Mouse (Mus musculus) layer of hippocampus, postnatal 25 days (tissue): ENCODE data around the gene Csf3r. TPM values are rescaled to one million over a fixed set of nuclear protein-coding genes. Genes with fewer than 3 reads are reported as not detected.
"Not testable (repeated sequence)": the region's sequence is repeated elsewhere in the genome, so short reads cannot be mapped to it uniquely, and the experiment has no call there.

Experiments
- DNase-seq, 2 experiments: peaks; one replicate each; pipeline ENCODE4 v3.0.0; 2022; ENCODE audit warnings: mixed read lengths in 2 of 2, low spot score in 1 of 2; ENCODE audit errors: extremely low spot score in 1 of 2
- total RNA-seq, 2 experiments: library from RNA; stranded (reverse); gene quantifications; 2 replicates each; pipeline ENCODE4 v1.2.3; 2021

Csf3r gene
- total RNA-seq, result 1 to 10 TPM; 5.2 to 7.1 TPM

DNA sequence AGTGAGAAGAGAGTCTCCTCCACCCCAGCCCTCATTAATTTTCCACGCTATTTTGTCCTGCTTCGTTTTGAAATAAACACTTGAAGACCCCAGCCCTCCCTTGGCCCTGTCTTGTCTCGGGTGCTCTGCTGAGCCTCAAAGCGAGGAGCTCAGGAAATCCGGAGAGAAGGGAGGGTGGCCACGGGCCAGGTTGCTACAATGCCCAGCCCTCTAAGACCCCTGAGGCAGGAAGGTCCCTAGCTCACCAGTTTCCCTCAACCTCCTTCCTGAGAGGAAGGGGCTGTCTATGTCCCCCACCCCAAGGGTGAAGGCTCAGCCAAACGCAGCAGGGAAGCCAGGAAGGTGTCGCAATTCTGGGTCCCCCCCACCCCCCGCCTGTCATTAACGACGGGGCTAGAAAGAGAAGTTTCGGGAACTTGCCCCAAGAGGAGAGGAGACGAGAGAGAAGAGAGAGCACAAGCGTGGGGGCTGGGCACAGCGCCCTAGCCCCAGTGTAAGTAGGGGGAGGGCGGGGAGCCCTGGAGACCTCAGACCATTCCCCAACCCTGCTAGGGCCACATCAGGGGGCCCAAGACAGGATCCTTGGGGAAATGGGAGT is at the start of gene Csf3r:
Csf3r (plus strand) TSS at position 248 of the 598 bp plus-strand sequence.
- no peak for DNase-seq

DNA sequence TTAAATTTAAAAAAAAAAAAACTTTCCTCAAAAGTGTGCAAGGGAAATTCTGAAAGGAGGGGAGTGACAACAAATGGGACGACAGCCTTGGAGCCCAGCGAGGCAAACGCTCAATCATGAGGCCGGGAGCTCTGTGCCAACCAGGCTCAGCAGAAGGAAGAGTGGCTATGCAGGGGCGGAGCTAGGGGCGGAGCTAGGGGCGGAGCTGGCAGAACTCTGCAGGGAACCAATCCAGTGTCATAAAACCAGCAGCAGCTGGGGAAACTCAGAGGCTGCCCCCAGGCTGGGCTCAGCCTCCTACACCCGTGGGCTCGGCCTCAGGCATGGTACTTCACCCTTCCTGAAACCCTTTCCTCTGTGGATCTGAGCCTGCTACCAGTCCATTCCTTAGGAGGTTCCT is 46.6 kb upstream of the Csf3r start:
- DNase-seq, result no peak

DNA sequence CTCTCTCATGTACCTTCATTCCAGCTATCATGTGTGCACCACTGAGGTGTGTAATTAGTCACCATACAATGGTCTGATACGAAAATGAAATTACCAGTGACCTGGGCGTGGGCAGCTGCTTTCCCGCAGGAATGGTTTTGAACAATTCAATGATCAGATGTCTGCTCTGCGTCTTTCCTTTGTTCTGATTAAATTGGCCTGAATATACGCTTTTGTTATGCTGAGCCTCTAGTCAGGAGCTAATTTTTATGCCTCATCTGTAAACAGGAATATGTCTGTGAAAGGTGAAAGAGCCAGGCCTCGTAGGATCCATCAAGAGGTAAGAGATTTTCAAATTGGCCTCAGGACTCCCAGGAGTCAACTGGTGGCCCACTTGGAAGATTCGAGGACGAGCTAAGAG is 41.1 kb upstream of the Csf3r start:
- DNase-seq, result no peak

DNA sequence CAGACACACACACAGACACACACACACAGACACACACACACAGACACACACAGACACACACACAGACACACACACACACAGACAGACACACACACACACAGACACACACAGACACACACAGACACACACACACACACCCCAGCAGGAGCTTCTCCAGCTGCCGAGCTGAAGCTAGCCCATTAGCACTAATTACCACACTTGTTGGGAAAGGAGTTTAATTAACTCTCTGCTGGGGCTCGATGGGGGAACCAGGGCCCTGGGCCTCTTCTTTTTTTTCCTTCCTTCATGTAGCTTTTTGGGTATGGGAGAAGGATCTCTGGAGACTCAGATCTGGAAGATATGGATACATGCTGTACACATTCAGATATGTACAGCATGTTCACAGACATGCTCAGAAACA is 38.6 kb upstream of the Csf3r start:
- DNase-seq, result not testable (repeated sequence)

DNA sequence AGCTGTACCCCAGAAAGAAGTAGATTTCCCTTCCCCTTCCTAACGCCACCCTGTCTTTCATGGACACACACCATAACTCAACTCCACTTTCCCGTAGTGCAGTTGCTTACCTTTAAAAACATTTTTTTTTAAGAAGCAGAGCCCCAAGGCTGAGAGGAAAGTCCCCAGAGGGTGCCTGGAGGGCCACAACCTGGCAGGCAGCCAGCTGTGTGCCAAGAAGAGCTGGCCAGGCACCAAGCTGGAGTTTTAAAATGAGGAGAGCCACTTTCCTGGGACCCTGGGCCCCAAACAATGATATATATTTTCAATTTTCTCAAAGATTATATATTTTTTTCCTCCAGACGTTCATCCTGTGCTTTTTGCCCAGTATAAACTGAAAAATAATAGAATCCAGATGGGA is 37.3 kb upstream of the Csf3r start:
- DNase-seq, result no peak

GRCm38 (mm10) chr4:125989061-125989460 is 35.3 kb upstream of the Csf3r start:
- DNase-seq, result no peak

DNA sequence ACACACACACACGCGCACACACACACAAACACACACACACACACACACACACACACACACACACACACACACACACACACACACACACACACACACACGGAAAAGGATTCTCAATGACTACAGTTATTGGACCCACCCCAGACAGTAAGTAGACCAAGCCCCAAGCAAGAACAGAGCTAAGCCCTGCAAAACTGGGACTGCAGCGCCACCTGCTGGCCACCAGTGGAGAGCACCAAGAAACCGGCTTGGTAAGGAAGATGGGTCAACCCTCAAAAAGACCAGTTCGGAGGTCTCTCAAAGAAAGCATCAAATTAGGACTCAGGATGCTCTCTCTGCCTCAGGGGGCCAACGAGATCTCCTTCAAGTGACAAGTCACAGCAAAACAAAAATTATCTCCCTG is 34.2 kb upstream of the Csf3r start:
- DNase-seq, result peak; percentile 60 to 89

DNA sequence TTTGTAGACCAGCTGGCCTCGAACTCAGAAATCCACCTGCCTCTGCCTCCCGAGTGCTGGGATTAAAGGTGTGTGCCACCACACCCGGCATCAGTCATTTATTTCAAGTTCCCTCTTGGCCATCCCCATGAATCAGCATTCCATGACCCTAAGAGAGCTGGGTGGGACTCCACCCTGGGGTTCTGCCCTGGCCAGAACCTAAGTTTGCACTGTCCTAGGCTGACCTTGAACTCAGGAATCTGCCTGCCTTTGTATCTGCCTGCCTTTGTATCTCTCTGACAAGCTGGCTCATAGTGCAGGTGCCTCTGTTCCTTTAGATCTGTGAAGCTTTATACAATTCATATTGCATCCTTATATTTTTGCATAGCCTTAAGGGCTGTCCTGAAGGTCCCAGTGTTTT is 32.1 kb upstream of the Csf3r start:
- no peak for DNase-seq

DNA sequence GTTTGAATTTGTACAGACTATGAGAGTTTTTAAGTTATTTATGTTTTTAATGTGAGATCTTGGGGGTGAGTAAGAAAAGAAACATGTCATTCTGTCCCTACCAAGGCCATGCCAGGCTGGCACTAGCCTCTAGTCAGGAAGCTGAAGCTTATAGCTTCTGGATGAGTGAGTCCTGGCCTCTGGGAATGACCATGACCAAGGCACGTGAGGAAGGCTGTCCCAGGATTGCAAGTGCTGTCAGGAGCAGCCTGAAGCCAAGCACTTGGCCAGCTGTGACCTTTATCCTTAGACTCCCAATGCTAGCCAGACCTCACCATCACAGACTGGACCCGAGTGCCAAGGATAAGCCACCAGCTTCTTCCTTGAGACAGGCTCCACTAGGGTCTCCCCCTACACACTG is 31.4 kb upstream of the Csf3r start:
- no peak for DNase-seq

DNA sequence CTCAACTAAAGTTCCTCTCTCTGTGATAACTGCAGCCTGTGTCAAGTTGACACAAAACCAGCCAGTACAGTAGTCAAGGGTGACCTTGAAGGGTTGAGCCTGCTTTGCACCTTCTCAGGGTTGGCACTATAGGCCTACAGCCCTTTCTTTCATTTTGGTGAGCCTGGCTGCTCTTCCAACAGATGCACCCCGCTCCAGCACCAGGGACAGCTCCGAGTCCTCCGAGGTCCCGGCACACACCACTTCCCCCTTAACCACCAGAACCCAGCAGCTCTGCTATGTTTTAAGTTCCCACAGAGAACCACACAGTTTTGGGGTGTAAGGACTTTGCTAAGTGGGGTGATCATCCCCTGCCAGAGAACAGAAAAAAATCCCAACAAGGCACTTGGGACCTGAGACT is 27.8 kb upstream of the Csf3r start:
- no peak for DNase-seq

DNA sequence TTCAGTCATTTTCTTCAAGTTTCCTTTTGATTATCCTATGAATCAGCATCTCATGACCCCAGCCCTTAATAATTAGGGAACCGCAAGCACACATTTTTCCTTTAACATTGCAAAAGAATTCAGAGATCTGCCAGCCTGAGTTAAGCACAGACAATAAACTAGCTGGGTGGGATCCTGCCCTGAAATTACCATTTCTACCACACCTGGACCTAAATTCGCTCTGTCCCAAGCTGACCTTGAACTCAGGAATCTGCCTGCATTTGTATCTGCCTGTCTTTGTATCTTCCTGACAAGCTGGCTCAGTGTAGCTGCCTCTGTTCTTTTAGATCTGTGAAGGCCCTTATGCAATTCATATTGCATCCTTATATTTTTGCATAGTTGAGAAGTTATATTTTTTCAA is 26.5 kb upstream of the Csf3r start:
- no peak for DNase-seq

DNA sequence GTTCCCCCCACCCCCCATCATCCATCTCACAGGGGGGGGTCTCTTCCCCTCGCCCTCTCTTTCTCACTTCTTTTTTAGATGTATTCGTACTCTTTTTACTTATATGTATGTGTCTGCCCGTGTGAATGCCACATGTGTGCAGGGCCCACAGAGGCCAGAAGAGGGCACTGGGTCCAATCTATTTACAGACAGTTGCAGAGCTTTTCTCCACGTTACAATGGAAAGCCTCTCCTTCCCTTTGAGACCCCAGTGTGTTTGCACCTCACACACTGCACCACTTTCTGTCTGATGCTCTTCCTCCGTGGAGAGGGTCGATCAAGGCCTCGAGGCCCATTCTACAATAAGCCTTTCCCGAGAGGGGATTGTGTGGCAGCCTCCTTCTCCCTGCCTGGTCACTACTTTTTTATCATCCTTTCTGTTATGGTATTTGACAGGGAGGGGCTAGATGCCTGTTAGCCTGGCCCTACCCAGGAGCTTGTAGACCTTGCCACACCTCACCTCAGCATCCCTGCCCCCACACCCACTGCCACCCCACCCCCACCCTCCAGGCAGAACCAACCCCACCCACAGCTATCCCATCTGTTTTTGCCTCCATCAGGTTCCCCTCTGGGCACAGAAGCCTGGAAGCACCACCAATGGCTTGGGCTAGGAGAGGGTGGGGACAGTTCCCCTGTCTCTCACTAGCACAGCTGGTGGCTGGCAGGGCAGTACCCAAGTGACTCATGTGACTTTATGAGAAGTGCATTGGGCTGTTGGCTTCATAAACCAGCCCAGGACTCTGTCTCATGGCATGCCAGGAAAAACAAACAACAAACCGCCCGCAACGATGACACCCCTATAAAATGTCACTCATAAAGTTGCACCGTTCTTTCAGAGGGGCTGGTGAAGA is 22.8 kb upstream of the Csf3r start:
- DNase-seq, result no peak

- no peak for DNase-seq
Measured at GRCm38 (mm10) chr4:126017676-126018332, 6.5 kb upstream of the Csf3r start.

- DNase-seq, result no peak
Measured at GRCm38 (mm10) chr4:126018966-126019538, 5.3 kb upstream of the Csf3r start.

DNA sequence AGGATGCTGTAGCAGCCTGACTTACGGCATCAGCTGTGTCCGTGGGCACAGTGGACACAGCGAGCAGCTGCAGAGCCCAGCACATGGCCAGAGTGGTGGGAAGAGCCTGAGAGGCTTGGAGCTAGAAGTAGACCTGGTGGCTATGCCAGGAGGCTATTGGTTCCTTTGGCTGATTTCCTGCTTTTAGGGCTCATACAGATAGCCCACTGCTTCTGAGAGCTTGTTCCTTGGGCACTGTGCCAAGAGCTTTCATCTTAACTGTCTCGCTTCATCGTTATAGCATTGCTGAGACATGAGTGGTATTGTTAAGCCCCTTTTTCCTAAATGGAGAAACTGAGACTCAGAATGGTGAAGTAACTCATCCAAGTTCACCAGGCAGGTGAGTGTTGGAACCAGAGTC is 1.5 kb downstream of the Csf3r start:
- DNase-seq, result no peak

- no peak for DNase-seq
Measured at GRCm38 (mm10) chr4:126027980-126028379, 3.6 kb downstream of the Csf3r start.

GRCm38 (mm10) chr4:126029042-126029441 is 4.7 kb downstream of the Csf3r start:
- DNase-seq, result no peak

GRCm38 (mm10) chr4:126030705-126031104 is 6.4 kb downstream of the Csf3r start:
- no peak for DNase-seq

DNA sequence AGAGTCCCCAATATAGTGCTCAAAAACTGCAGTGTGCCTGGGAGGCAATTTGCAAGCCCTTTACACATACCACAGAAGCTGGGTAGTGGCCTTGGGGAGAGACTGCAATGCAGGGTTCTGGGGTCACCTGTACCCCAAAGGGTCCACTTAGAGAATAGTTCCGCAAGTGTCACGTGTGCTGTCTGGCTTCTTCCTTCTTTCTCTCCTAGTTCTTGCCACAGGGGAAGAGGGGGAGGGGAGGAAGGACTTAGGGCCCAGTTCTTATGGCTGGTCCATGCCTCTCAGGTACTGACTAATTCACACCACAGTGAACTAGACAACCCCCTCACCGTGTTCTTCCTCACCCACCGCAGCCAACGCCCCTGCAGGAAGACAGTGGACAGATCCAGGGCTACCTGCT is 11.1 kb downstream of the Csf3r start:
- DNase-seq, result no peak

DNA sequence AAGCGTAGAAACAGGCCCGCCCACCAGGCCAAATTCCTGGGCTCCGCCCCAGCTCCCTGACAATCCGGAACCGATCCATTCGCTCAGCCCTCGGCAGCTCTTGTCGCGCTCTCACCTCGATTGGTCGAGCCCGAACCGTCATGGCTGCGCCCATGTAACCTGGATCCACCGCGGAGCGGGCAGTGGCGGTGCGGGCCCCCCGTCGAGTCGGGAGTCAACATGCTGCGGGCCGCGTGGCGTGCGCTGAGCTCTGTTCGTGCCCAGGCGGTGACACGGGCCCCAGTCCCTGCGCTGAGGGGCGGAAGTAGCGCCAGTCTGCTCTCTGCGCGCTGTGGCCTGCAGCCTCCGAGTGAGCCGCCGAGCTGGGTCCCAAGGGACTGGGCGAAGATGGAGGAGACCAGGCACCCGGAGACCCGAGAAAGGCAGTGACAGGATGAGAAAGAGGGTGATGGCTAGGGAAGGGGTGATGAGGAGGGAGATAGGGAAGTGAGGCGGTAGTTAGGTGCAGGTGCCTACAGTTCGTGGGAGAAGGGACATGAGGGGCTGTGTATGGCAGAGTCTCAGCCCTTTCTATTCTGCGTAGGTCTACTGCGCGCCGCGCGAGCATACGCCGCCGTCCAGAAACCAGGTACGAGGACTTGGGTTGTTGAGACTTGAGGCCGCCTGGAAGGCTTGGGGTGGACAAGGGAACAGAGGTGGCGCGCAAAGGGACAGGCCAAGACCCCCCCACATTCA is 22.7 kb downstream of the Csf3r start, which contains the start of gene Mrps15:
Mrps15 (plus strand) TSS at position 75 of the 735 bp plus-strand sequence.
- DNase-seq, result peak; percentile 70 to 78
